Mouse (Mus musculus) gonadal fat pad, adult 2 months (tissue): ENCODE data around the gene Fam89b. TPM values are rescaled to one million over a fixed set of nuclear protein-coding genes. Genes with fewer than 3 reads are reported as not detected.

Experiments used
- DNase-seq: peaks from one replicate; pipeline ENCODE4 v3.0.0-alpha.2; 2012; ENCODE audit warnings: low read depth
- polyA plus RNA-seq: library from polyadenylated mRNA; depleted of rRNA; stranded (reverse); fragments of >200 nt; gene quantifications from 2 replicates; pipeline ENCODE4 v1.2.3, GENCODE M21; 2012

Fam89b gene
- polyA plus RNA-seq, 1 experiment, result 194 TPM

DNA sequence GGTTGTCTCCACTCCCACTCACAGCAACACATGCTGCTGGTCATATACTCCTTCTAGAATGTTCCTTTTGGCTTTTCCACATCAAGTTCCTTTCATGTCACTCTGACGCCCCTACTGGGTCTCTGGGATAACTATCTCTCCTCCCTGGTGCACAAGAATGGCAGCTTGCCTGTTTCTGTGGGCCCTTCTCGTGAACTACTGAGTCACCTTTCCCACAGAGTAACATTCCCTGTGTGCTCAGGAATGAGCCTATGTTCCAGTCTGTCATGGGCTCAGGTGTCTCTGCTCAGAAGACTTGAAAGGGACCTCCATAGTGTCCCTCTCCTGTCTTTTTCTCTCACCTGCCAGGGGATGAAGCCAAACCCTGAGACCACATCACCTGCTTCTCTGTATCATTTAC, 10.0 kb upstream of the Fam89b start:
- DNase-seq, result no peak

GRCm38 (mm10) chr19:5734325-5734724, 4.9 kb upstream of the Fam89b start:
- no peak for DNase-seq

- DNase-seq, result no peak
These were observed 2.0 kb upstream of the Fam89b start for GRCm38 (mm10) chr19:5731264-5731978.

DNA sequence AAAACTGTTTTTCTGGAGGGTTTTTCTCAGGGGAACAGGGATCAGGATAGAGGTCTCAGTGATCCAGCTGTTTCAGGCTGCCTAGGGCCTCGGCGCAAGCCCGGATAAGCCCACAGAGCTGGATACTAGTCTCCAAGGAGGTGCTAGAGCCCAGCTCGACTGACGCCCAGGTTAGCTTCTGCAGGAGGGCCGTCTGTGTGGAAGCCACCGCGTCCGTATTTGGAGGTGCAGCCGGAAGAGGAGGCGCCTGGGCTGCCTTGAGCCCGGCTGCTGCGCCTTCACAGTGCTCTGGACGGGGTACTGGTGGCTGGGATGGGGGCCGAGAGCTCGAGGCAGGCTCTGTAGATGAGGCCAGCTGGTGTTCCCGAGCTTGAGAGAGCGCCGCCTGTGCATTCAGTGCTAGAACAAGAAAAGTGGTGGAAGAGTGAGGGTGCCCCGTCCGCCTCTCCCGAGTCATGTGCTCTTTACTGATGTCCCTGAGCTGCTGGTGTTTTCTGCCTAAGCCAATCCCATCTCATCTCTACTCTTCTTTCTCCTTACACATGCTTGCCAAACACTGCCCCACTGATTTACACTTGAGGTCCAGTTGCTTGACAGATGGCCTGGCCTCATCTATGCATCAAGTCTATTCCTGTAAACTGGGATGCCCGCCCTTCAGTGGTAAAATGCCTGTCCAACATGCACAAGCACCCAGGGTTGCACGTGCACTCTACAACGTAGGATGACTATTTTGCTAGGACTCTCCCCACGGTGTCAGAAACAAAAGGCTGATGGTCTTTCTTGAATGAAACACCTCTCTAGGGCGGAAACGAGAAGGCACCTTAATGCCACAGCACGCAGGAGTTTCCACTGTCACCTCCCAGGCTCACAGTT, 1.1 kb upstream of the Fam89b start:
- DNase-seq, result no peak

GRCm38 (mm10) chr19:5728631-5729443, 616 bp downstream of the Fam89b start:
- DNase-seq, result no peak

- no peak for DNase-seq
These were observed 1.8 kb downstream of the Fam89b start for GRCm38 (mm10) chr19:5727701-5728100.

DNA sequence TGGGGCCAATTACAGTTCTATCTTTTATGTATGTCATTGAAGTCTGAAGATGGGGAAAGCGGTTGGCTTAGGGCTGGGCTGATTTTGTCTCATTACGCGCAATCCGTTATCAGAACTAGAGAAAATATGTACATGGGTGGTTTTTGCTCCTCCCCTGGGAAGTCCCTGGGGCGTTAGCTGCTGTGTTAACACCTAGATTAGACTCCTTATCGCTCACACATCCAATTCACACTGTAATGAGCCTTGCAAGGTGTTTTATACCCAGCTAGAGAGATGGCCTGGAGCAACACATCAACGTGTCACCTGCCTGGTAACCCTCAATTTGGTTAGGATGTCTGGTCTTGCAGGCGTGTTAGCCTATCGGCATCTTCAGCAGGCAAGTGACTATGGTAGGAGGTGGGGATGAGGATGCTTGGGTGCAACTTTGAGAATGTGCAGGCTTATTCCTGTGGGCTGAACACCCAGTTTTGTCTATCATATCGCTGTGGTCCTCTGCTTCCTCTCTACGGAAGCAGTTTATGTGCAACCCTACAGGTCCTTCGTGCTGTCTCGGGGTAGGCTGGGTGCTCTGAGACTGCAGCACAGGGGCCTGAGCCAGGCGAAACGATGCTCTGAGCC, 2.4 kb downstream of the Fam89b start:
- DNase-seq, result no peak

DNA sequence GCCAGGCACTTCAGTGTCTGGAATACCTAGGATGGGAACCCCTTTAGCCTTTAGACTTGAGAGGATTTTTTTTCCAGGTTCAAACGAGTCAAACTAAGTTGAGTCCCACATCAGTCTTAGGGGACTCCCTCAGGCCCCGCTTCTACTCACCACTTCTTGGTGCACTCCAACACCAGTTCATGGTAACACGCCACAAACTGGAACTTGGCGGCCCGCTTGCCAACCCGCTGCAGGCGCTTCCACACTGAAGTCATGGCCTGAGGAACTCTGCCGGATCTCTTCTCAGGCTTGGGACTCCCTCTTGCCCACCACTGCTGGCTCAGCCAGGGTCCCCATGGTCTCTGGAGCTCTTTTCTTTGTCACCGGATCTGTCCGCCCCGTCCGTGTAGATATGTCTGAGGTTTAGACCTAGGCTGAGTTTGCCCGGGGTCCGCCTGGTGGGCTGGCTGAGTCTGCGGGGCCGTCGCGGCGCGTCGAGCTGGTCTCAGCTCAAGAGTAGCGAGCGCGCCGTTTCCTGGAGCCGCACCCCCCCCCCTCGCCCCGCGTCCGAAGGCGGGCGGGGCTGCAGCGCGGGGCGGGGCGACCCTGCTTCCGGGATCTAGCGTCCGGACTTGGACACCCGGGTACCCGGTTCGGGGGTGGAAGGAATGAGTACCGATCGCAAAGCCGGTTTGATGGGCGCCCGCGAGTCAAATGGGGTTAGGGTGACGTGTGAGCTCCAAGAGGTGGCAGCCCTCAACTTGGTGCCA, 3.5 kb downstream of the Fam89b start, which contains the start of gene Ehbp1l1:
TSS of gene Ehbp1l1 (minus strand) at position 551 of the 749 bp plus-strand sequence.
- DNase-seq, result no peak

DNA sequence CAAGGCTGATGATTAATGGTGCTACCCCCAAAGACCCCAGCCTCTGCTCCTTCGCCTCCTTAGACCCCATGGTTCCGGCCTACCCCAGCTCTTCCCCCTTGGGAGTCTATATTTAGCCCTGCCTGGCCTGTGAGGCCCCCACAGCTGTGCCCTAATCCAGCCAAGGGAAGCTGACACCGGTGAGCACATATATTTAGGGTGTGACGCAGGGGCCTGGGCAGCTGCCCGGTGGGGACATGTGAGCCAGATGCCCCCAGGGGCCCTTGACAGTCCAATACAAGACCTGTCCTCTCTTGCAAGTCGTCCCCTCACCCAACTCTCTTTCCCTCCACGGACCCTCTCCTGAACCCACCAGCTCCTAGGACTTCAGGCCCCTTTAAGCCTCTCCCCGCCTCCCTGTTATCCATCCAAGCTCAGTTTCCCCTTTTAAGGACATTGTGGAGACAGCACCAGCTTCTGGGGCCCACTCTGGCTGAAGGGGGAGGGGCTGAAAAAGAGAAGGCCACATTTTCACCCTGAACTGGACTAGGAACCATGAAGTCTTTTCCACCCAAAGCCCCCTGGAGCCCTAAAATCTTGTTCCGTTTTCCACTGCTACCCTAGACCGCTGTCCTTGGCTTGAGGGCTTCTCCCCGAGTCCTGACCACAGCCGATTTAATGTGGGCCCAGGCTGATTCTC, 4.3 kb downstream of the Fam89b start:
- DNase-seq, result no peak

DNA sequence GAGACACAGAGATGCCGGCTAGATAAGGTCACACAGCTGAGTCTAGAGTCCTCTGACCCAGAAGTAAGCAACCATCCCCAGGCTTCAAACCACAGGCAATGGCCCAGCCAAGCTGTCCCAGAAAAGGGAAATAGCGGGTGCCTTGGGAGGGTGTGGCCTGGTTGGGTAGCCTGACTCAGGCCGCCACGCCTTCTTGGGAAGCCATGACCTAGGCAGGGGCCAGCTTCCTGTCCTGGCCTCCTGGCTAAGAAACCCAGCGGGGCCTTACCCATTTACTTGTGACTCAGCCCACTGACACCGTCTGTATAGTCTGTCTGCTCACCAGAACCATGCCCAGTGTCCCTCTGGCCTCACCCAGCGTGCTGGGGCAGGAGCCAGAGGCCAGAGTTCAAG, 4.9 kb downstream of the Fam89b start:
- no peak for DNase-seq

- no peak for DNase-seq
These were observed 5.4 kb downstream of the Fam89b start for GRCm38 (mm10) chr19:5723934-5724548.

- no peak for DNase-seq
These were observed 6.5 kb downstream of the Fam89b start for GRCm38 (mm10) chr19:5722848-5723425.

DNA sequence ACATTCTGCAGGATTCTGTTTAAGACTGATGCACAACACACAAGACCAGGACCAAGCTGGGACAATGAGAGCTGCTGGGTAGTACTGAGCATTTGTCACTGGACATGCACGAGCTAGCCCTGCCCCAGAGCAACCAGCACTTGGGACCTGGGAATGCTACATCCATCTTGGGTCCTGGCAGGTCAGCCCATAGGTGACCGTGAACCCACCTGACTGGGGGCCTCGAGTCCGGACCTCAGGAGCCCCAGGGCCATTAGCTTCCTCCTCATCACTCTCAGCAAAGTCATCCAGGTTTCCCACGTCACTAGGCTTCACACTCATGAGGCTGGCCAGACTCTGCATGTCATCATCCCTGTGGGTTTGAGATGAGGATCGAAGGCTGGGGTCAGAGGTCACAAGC, 8.2 kb downstream of the Fam89b start:
- no peak for DNase-seq

GRCm38 (mm10) chr19:5716955-5717354, 12.5 kb downstream of the Fam89b start:
- no peak for DNase-seq

- DNase-seq, result no peak
These were observed 13.4 kb downstream of the Fam89b start for GRCm38 (mm10) chr19:5715793-5716688.

DNA sequence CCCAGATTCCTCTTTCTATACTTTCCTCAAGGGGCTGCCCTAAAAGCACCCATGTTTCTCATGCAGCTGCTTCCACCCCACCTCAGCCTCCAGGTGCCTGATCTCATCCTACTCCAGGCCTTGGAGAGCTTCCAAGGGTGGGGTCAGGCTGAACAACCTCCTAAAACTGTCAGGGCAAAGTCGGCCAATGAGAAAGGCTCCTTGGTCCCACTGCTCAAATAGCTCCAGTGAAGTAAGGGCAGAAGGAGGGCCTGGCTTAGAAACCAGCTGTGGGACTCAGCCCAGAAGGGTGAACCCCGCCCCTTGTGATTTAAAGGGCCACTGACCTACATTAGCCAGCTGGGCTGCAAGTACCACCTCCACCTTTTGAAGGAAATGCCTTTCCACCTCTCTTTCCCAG, 15.7 kb downstream of the Fam89b start:
- no peak for DNase-seq

DNA sequence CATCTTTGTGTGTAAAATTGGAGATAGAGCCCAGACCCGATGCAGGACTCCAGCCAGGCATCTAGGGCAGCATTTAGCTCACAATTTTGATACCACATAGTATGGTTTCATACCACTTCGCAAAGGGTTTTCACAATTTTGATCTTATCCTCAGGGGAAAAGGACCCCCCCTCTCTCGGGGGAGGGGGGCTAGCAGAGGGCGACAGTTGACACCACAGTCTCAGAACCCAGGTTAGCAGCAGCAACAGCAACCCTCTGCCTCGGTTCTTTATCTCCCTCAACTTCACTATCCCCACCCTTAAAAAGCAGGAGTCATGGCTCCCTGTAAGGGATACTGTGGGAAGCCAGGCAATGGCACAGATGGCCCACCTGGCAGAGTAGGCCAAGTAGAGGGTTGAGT, 16.2 kb downstream of the Fam89b start:
- DNase-seq, result no peak

DNA sequence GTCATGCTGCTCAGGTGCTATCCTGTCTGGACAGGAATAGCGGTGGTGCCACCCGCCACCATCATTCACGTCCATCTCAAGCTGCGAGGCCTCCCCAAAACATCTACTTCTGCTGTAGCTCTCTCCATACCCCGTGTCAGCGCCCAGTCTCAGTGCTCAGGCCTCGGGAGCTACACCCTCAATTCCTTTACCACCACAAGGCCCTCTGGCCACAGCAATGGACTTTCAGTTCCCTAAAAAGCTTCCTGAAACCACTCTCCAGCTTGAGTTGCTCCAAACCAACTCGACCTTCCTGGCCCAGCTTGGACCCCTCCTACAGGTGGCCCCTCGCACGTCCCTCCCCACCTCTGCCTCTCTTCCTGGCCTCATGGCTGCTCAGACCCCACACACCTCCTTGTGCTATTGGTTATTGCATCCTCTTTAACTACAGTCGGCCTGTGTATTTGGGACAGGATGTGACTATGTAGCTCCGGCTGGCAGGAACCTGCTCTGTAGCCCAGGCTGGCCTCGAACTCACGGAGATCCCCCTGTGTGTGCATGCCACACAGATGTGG, 17.5 kb downstream of the Fam89b start:
- no peak for DNase-seq
